Mouse (Mus musculus) gastrocnemius, postnatal 10 days (tissue): ENCODE data around the gene Styk1. TPM values are rescaled to one million over a fixed set of nuclear protein-coding genes. Genes with fewer than 3 reads are reported as not detected.

ENCODE experiments used
- DNase-seq: peaks from one replicate; pipeline ENCODE4 v3.0.0; 2021; ENCODE audit warnings: mixed read lengths
- total RNA-seq, 2 experiments: library from RNA; stranded (reverse); gene quantifications; 2 replicates each; pipeline ENCODE4 v1.2.3; 2021

The Styk1 gene
- total RNA-seq, 2 experiments from 2014 or later: 0.88 to 0.94 TPM

GRCm38 (mm10) chr6:131369866-131370616 lies 16.6 kb upstream of the Styk1 start:
- DNase-seq: no peak

GRCm38 (mm10) chr6:131367101-131367500 lies 13.7 kb upstream of the Styk1 start:
- DNase-seq: no peak

- DNase-seq: no peak
These were observed 11.0 kb upstream of the Styk1 start for GRCm38 (mm10) chr6:131364353-131364752.

- DNase-seq: no peak
These were observed 9.8 kb upstream of the Styk1 start for GRCm38 (mm10) chr6:131362987-131363765.

GRCm38 (mm10) chr6:131360693-131361092 lies 7.3 kb upstream of the Styk1 start:
- DNase-seq: no peak

GRCm38 (mm10) chr6:131359543-131359942 lies 6.1 kb upstream of the Styk1 start:
- no peak for DNase-seq

- DNase-seq: no peak
These were observed 1.5 kb upstream of the Styk1 start for GRCm38 (mm10) chr6:131354913-131355312.

GRCm38 (mm10) chr6:131347026-131347425 lies 6.4 kb downstream of the Styk1 start:
- DNase-seq: no peak

- DNase-seq: no peak
These were observed 9.1 kb downstream of the Styk1 start for GRCm38 (mm10) chr6:131344346-131344745.

- no peak for DNase-seq
These were observed 13.3 kb downstream of the Styk1 start for GRCm38 (mm10) chr6:131340082-131340481.

GRCm38 (mm10) chr6:131339309-131339708 lies 14.1 kb downstream of the Styk1 start:
- no peak for DNase-seq

GRCm38 (mm10) chr6:131338787-131339186 lies 14.6 kb downstream of the Styk1 start:
- no peak for DNase-seq

GRCm38 (mm10) chr6:131327076-131327475 lies 26.3 kb downstream of the Styk1 start:
- DNase-seq: no peak

- no peak for DNase-seq
These were observed 31.4 kb downstream of the Styk1 start for GRCm38 (mm10) chr6:131321854-131322639.

GRCm38 (mm10) chr6:131316155-131317101 lies 37.0 kb downstream of the Styk1 start:
- no peak for DNase-seq

- no peak for DNase-seq
These were observed 45.4 kb downstream of the Styk1 start for GRCm38 (mm10) chr6:131308031-131308430.

- DNase-seq: no peak
These were observed 48.6 kb downstream of the Styk1 start for GRCm38 (mm10) chr6:131304776-131305175.

GRCm38 (mm10) chr6:131298531-131298930 lies 54.9 kb downstream of the Styk1 start:
- DNase-seq: no peak

- no peak for DNase-seq
These were observed 58.8 kb downstream of the Styk1 start for GRCm38 (mm10) chr6:131294435-131295112.

- DNase-seq: no peak
These were observed 59.5 kb downstream of the Styk1 start for GRCm38 (mm10) chr6:131293916-131294315.
